Mouse (Mus musculus) lung, embryonic 16.5 days (tissue): ENCODE measurements around the gene Akap13. TPM values are rescaled to one million over a fixed set of nuclear protein-coding genes. Genes with fewer than 3 reads are reported as not detected.
"Not testable (repeated sequence)": the region's sequence is repeated elsewhere in the genome, so short reads cannot be mapped to it uniquely, and the experiment has no call there.

Source experiments
- ATAC-seq: fragments of 200-750 bp; cut with Nextera tagmentation; 2 replicates; pipeline ENCODE4 v1.8.0; 2017; ENCODE audit warnings: low read depth, mild to moderate bottlenecking, moderate library complexity
- H3K27ac ChIP-seq: fragments of 300-500 bp; sonication (generic); 2 replicates; pipeline ENCODE4 v1.5.1; 2014; ENCODE audit warnings: mild to moderate bottlenecking, control low read depth, low read length
- H3K27me3 ChIP-seq: fragments of 300-500 bp; sonication (generic); 2 replicates; pipeline ENCODE4 v1.6.1; 2014; ENCODE audit warnings: low read depth, low read length, mixed read lengths; ENCODE audit not compliant: control insufficient read depth, insufficient read depth
- H3K36me3 ChIP-seq: fragments of 300-500 bp; sonication (generic); 2 replicates; pipeline ENCODE4 v1.6.1; 2014; ENCODE audit warnings: low read length; ENCODE audit not compliant: control insufficient read depth, insufficient read depth
- H3K4me1 ChIP-seq: fragments of 300-500 bp; sonication (generic); replicated peaks from 2 replicates; pipeline ENCODE4 v1.6.1; 2014; ENCODE audit warnings: low read length, mixed read lengths; ENCODE audit not compliant: control insufficient read depth, insufficient read depth
- H3K4me2 ChIP-seq: fragments of 300-500 bp; sonication (generic); 2 replicates; pipeline ENCODE4 v1.6.1; 2014; ENCODE audit warnings: low read depth, low read length, control low read depth
- H3K4me3 ChIP-seq: fragments of 300-500 bp; sonication (generic); 2 replicates; pipeline ENCODE4 v1.5.1; 2014; ENCODE audit warnings: mild to moderate bottlenecking, low read length, control low read depth
- H3K9ac ChIP-seq: fragments of 300-500 bp; sonication (generic); 2 replicates; pipeline ENCODE4 v1.6.1; 2014; ENCODE audit warnings: low read length, control low read depth
- H3K9me3 ChIP-seq: fragments of 300-500 bp; sonication (generic); 2 replicates; pipeline ENCODE4 v1.6.1; 2016; ENCODE audit warnings: low read length; ENCODE audit not compliant: control insufficient read depth
- WGBS: fragments of 180-500 bp; shearing (Covaris S2); extraction: QIAGEN DNeasy Blood & Tissue Kit; methylation state at CpG from one replicate; pipeline ENCODE4 v1.1.7; 2014; 5-methylcytosine and 5-hydroxymethylcytosine counted together
- polyA plus RNA-seq: library from polyadenylated mRNA; unstranded; fragments of >200 nt; fragmentation: Nextera tagmentation; extraction: Ambion mirVana; gene quantifications from 2 replicates; pipeline ENCODE4 v1.2.1, GENCODE M21; 2015

Akap13 gene
- polyA plus RNA-seq, 1 experiment from 2014 or later = 39.0 TPM

GRCm38 (mm10) chr7:75744978-75745638 lies 289.8 kb downstream of the Akap13 start:
- no peaks in the 10 kb centered on the region for H3K4me1 ChIP-seq
- peaks cover 44% of the 10 kb centered on the region for H3K36me3 ChIP-seq
- H3K27me3 ChIP-seq = no peaks in the 10 kb centered on the region
- no peak overlapping the region for H3K27ac ChIP-seq
- no peaks in the 10 kb centered on the region for H3K9me3 ChIP-seq
- no peak overlapping the region for H3K4me3 ChIP-seq
- 59% methylated on average over 7 of the region's 7 CpGs for WGBS
- ATAC-seq = no peak
- H3K9ac ChIP-seq = no peak overlapping the region
- no peak overlapping the region for H3K4me2 ChIP-seq

DNA sequence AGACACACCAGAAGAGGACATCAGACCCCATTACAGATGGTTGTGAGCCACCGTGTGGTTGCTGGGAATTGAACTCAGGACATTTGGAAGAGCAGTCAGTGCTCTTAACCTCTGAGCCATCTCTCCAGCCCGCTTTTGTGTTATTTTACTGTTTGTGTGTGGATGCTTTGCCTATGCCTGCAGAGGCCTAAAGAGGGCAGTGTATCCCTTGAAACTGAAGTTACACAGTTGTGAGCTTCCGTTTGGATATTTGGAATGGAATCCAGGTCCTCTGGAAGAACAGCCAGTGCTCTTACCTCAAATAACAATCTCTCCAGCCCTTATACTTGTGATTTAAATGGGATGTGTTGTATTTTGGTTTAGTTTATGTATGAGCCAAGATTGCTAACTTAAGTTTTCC lies 290.6 kb downstream of the Akap13 start:
- not testable (repeated sequence) for H3K27ac ChIP-seq, H3K27me3 ChIP-seq, H3K4me3 ChIP-seq, H3K4me1 ChIP-seq, H3K9ac ChIP-seq, H3K9me3 ChIP-seq, ATAC-seq, H3K4me2 ChIP-seq
- peaks cover 47% of the 10 kb centered on the region for H3K36me3 ChIP-seq
- WGBS = 60% methylated on average over 3 of the region's 3 CpGs

DNA sequence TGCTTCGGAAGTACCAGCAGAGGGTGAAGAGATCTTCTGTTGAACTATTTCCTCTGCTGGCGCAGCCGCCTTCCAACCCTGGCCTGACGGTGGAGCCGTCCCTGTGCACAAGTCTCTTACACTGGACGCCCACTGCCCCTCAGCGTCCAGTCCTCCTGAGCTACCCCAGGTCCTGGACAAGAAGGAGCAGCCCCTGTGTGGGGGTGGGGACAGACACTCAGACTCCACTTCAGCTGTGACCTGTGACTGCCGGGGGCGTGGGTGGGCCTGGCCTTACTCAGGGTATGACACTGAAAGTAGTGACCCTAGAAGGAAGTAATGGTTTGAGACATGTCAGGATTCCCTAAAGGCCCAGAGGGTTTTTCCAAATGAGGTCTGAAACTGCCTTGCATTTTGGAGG lies 295.2 kb downstream of the Akap13 start:
- Histone ChIP-seq H3K9ac (no peak overlapping the region), H3K36me3 (peaks cover 44% of the 10 kb centered on the region), H3K4me1 (no peaks in the 10 kb centered on the region), H3K27ac (no peak overlapping the region), H3K4me3 (no peak overlapping the region), H3K27me3 (no peaks in the 10 kb centered on the region), H3K9me3 (no peaks in the 10 kb centered on the region), H3K4me2 (no peak overlapping the region)
- 75% methylated on average over 9 of the region's 9 CpGs for WGBS
- no peak for ATAC-seq

DNA sequence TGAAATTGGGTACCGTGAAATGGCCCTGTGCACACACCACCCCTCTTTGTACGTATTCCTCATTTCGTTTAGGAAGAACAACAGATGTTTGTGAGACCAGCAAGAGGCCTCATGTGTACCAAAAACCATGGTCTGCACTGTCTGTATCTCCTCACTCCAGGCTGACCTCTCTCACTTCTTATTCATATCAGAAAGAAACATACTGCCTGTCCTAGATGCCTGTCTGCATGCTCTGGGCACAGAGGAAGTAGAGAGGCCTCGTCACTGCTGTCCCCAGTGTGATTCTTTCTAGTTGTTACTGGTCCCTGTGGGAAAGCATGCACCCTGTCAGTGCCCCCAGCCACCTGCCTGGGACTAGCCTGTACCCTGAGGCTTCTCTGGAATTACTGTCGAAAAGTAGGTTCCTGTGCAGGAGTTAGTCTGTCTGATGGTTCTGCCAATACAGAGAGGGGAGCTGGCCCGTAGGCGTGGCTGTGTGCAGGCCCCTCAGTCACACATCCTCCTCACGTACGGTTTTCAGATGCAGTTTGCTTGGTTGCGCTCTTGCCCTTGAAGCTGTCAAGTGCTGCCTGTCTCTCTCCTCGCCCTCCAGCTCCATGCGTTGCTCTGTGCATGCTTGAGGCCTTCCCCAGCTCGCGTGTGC lies 295.9 kb downstream of the Akap13 start:
- Histone ChIP-seq H3K4me2 (no peak overlapping the region), H3K9ac (no peak overlapping the region), H3K36me3 (peaks cover 44% of the 10 kb centered on the region), H3K4me3 (no peak overlapping the region), H3K27ac (no peak overlapping the region), H3K9me3 (no peaks in the 10 kb centered on the region), H3K4me1 (no peaks in the 10 kb centered on the region), H3K27me3 (no peaks in the 10 kb centered on the region)
- 75% methylated on average over 14 of the region's 14 CpGs for WGBS
- no peak for ATAC-seq

GRCm38 (mm10) chr7:75752442-75753191 lies 297.3 kb downstream of the Akap13 start:
- 0 out of 2 replicates have a peak, but pooled peaks have one; percentile 29 for ATAC-seq
- no peak overlapping the region for H3K9ac ChIP-seq
- H3K4me3 ChIP-seq = no peak overlapping the region
- no peaks in the 10 kb centered on the region for H3K4me1 ChIP-seq
- no peak overlapping the region for H3K27ac ChIP-seq
- H3K36me3 ChIP-seq = peaks cover 41% of the 10 kb centered on the region
- no peaks in the 10 kb centered on the region for H3K9me3 ChIP-seq
- no peaks in the 10 kb centered on the region for H3K27me3 ChIP-seq
- no peak overlapping the region for H3K4me2 ChIP-seq
- 54% methylated on average over 22 of the region's 22 CpGs for WGBS

- H3K27ac ChIP-seq = no peak overlapping the region
- H3K4me3 ChIP-seq = no peak overlapping the region
- H3K4me1 ChIP-seq = no peaks in the 10 kb centered on the region
- no peaks in the 10 kb centered on the region for H3K9me3 ChIP-seq
- no peak overlapping the region for H3K9ac ChIP-seq
- no peaks in the 10 kb centered on the region for H3K27me3 ChIP-seq
- WGBS = 49% methylated on average over 12 of the region's 12 CpGs
- no peak overlapping the region for H3K4me2 ChIP-seq
- ATAC-seq = no peak
- H3K36me3 ChIP-seq = peaks cover 34% of the 10 kb centered on the region
Measured at GRCm38 (mm10) chr7:75753192-75753783, 298.0 kb downstream of the Akap13 start.

GRCm38 (mm10) chr7:75754587-75755499 lies 299.5 kb downstream of the Akap13 start:
- no peaks in the 10 kb centered on the region for H3K27me3 ChIP-seq
- no peak overlapping the region for H3K4me2 ChIP-seq
- H3K9ac ChIP-seq = no peak overlapping the region
- no peaks in the 10 kb centered on the region for H3K4me1 ChIP-seq
- H3K9me3 ChIP-seq = no peaks in the 10 kb centered on the region
- H3K27ac ChIP-seq = no peak overlapping the region
- 0 out of 2 replicates have a peak, but pooled peaks have one; percentile 13 for ATAC-seq
- no peak overlapping the region for H3K4me3 ChIP-seq
- peaks cover 19% of the 10 kb centered on the region for H3K36me3 ChIP-seq
- WGBS = 60% methylated on average over 8 of the region's 8 CpGs

- H3K4me1 ChIP-seq = no peaks in the 10 kb centered on the region
- H3K27me3 ChIP-seq = no peaks in the 10 kb centered on the region
- no peak for ATAC-seq
- WGBS = 95% methylated on average over 8 of the region's 8 CpGs
- no peak overlapping the region for H3K27ac ChIP-seq
- peaks cover 8% of the 10 kb centered on the region for H3K36me3 ChIP-seq
- no peak overlapping the region for H3K9ac ChIP-seq
- H3K9me3 ChIP-seq = no peaks in the 10 kb centered on the region
- H3K4me3 ChIP-seq = no peak overlapping the region
- no peak overlapping the region for H3K4me2 ChIP-seq
Measured at GRCm38 (mm10) chr7:75755861-75756449, 300.6 kb downstream of the Akap13 start.
